Mouse (Mus musculus): ENCODE measurements around the gene Borcs7.

Gene Borcs7

DNA sequence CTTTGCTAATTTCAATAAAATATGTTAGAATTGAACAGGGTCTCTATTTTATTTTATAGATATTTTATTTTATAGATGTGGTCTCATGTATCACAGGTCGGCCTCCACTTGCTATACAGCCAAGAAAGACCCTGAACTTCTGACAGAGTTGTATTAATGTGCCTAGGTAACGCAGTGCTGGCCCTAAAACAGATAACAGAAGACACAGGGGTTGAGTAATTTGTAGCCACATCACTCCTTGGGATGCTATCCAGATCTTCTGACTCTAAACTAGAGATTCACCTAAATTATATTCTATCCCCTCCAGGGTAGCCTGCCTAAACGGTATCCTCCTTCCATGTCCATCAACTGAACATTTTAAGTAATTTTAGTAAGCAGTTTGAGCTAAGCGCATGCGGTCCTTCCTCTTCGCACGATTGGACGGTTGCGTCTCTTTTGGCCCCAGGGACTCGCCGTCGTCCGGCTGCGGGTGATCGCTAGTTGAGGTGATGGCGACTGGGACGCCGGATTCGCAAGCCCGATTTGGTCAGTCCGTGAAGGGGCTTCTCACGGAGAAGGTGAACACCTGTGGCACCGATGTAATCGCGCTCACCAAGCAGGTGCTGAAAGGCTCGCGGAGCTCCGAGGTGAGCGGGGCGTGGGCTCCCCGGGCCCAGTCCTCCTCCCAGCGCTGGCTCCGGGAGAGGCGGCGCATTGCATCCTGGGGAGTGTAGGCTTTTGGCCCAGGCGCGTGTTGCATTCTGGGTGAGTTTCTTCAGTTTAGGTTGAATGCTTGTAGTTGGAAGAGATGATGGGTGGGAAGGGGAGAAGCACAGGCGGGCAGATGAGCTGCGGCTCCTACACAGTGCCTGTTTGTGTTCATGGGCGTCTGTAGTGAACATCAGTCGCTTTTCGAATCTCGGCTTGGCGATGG is at the start of gene Borcs7:
TSS of gene Borcs7 (plus strand) at position 447 of the 913 bp plus-strand sequence.
- peak; percentile 81 for DNase-seq (ENCODE audit: low read depth)

DNA sequence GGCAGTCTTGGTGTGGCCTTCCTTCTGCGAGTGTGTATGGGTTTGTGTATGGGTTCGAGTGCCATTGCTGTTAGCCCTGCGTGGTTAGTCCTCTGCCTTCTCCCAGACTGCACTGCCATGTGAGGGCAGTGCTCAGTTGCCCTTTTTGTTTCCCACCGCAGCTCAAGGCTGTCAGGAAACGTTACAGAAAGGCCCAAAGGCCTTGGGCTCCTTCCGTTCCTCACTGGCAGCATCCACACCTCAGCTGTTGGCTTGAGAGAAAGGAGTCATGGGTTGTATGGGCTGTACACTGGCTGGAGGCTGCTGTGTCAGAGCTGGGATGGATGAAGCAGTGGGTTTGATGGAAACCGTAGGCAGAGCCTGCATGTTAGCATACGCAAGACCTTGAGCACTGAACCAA is 48.9 kb upstream of the Borcs7 start:
- DNase-seq (ENCODE audit: low read depth) = no peak

DNA sequence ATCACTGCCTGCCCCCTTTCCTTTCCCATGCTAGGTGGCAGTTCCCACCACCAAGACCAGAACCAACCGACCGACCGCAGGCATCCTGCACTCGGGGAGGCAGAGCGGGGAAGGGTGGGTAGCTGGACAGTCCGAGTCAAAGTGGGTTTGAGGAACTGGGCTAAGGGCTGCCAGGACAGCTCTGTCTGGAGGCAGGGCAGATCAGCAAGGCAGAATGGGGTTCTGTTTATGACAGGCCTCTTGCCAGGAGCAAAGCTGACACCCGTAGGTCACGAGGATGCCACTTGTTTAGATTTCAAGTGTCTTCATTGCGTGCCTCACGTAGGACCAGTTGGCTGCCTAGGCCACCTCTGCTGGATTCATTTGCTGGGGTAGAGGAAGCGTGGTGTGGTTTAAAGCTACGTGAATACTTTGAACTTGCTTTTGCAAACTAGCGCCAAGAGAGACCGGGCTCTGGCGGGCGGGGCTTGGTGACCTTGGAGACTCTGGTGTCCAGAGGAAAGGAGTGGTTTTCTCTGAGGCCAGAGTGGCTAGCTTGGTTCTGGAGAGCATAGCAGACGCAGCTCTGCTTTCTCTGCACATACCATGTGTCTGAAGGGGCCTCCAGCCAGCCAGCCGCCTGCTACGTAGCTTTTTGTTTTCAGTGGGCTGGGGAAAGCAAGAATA is 48.2 kb upstream of the Borcs7 start:
- DNase-seq (ENCODE audit: low read depth) = no peak

DNA sequence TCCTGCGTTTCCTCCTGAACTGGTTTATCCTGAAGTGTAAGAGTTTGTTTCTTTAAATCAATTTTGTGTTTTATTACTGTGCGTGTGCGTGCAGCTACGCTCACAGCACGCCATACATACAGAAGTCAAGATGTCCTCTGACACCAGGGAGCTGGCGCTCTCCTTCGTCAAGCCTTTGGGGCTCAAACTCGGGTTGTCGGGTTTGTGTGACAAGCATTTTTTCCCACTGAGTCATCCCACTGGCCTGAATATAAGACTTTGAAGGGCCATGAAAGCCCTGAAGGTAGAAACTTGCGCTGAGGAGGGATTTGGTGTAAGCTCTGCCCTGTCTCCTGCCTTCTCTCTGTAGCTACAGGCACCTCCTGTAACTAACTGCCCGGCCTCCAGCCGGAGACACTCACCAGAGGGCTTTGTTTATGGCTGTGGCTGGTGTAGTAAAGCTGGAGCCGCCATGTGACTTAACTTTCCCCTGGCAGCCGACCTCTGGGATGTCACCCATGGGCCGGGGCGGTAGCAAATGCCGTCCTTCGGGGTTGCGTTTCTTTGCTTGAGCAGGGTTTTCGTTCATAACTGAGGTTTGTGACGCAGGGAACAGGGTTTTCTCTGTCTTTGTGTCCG is 47.5 kb upstream of the Borcs7 start:
- DNase-seq (ENCODE audit: low read depth) = no peak

DNA sequence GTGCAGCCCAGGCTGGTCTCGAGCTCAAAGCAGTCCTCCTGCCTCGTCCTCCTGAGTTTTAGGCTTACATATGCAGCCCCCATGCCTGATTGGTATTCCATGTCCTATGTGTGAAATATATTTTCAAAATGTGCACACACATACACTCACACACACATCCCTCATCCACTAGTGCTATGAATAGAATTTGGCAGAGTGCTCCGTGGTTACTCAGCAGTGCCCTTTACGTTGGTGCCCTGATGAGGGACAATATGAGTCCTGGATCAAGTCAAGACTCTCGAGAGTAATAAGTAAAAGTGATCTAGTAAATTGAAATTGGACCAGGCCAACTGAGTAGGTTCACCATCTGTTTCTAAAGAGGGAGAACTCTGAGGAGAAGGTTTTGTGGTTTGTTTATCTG is 46.5 kb upstream of the Borcs7 start:
- DNase-seq (ENCODE audit: low read depth) = no peak

DNA sequence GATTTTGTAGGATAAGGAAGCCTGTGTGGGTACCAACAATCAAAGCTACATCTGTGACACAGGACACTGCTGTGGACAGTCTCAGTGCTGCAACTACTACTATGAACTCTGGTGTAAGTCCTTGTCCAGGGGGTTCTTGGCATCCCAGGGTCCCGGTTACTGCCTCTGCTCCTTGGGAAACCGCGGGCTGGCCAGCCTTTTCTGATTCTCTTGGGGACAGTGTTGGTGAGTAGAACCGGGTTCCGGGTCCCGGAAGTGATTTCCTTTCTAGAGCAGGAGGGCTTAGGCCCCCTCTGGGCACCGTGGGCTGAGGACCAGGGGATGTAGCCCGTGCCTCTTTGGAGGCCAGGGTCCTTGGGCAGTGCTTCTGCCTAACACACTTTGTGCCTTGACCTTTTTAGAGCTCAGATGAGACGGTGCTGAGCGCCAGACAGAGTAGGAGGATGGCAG is 45.3 kb upstream of the Borcs7 start:
- no peak for DNase-seq (ENCODE audit: low read depth)

DNA sequence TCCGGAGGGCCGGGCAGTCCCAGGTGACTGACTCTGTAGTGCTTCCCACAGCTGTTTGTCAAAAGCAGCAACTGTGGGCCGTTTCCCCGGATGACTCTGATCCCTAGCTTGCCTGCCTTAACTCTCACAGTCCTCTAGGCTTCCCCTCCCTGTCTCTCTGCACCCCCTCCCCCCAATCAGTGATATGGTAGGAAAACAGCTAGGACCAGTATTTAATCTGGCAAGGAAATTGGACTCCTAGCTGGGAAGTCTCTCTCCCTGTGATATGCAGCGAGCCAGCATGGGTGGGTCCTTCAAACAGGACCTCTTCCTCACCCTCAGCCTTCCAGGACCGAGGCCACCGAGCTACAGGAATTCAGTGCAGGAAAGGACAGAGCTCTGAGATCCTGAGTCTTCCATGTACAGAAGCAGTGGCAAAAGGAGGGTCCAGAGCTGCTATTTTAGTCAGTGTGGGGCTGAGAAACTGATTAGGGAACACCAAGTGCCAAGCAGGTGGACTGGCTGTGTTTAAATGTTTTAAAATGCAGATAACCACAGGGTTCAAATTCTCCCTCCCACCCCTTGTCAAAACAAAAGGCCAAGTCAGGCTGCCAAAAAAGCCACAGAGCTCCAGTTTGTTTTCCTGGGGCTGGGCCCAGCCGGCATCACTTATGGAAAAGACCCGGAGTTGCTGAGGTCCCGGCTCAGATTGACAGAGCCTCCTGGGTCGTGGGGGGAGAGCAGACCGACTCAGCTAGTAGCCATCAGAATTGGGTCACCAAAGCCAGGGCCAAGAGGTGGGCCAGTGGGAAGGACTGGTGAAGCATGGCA is 44.7 kb upstream of the Borcs7 start:
- DNase-seq (ENCODE audit: low read depth) = no peak

DNA sequence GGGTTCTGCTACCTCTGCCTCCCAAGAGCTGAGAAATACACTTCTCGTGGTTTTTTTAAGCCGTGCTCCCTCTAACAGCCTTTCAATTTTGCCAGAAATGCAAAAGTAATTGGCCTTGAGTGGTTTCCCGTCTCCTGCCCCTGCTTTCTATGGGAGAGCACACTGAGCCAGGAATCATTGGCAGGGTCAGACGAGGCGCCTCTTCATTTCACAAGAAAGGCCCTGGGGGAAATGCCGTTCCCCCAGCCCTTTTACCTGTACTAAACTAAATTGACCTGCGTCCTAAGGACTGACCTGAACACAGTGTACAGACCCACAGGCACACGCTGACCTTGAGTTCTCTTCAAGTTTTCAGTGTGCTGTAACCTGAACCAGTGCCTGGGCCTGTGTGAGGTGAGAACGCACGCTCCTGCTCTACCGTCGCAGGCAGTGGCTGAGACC is 43.6 kb upstream of the Borcs7 start:
- DNase-seq (ENCODE audit: low read depth) = no peak

DNA sequence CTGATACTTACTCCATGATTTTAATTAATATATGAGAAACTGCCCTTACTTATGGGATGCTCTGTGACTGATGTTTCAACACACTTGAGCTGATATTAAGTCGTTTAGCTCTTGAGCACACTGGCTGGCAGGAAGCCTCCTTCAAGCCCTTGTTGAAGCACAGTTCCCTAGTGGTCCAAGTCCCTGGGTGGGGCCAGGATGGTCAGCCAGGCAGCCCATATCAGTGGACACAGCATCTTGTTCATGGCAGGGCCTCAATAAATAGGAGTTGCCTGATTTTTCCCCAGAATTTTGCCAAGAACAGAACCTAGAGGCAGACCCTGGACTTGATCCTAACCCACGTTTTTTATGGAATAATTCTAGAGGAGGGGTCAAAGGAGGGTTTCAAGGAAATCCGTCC is 42.5 kb upstream of the Borcs7 start:
- DNase-seq (ENCODE audit: low read depth) = no peak

DNA sequence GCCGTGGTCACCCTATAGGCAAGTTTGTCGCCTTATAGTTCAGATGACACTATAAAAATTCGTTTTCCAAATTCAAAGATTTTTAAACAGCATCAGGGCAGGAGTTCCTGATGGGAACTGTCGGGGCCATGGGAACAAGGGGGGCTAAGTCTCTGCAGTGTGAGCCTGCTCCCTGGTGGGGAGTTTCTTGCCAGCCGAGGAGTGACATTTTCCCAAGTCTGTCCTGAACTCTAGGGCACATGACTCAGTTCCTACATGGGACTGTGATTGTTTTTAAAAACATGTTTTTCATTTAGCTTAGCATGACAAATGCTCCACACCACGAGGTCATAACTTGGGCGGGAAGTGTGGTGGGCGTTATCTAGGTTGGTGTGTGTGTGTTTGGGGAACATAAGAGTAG is 41.9 kb upstream of the Borcs7 start:
- no peak for DNase-seq (ENCODE audit: low read depth)

DNA sequence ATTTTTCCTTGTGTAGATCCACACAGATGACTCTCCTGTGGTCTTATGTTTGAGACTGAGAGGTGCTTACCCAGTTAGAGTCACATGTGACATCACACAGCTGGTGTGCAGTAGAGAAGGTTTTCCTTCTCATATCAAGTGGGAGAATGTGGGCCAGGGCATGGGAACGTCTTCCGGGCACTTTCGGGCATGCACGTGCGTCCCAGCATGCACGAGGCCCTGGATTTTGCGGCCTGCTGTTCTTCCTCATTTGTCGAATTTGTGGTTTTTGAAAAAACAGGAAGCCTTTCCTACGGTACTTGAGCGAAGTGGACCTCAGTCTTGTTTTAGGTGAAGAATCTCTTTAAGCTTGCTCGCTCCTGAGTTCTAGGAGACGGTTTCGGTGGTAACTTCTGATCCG is 41.1 kb upstream of the Borcs7 start:
- no peak for DNase-seq (ENCODE audit: low read depth)

DNA sequence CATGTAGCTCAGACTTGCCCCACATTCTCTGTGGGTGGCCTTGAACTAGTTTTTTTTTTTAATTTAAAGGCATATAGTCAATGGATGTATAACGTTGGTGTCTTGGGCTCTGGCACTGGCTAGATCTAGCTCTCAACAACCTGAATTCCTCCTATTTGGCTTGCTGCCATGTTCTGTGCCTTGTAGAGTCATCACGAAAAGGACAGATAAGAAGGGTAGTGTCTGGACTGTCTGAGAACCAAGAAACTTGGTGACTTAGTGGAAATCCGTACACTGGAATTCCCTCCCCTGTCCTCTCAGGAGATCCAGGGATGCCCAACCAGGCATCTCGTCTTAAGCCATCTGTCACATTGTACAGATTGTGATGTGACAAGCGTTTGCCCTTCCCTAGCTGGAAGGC is 36.5 kb upstream of the Borcs7 start:
- no peak for DNase-seq (ENCODE audit: low read depth)

DNA sequence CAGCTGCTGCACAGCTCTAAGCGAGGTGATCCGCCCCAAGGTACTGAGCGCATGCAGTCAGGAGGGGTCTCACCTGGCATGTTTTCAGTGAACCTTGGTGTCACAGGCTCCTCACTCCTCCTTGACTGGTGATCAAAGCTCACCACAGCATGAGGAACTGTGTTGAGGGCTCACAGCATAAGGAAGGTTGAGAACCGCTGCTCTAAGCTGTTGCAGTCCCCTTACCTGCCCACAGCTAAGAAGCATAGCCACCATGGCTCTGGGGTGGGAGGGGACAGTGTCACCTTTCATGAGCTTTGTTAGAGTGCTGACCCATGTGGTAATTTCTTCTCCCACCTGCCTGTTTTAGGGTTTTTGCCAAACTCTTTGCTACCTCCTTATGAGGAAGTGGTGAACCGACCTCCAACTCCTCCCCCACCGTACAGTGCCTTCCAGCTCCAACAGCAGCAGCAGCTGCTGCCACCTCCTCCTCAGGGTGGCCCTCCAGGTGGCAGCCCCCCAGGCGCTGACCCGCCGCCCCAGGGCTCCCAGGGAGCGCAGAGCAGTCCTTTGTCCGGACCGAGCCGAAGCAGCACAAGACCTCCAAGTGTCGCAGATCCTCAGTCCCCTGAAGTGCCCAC is 36.0 kb upstream of the Borcs7 start:
- no peak for DNase-seq (ENCODE audit: low read depth)

DNA sequence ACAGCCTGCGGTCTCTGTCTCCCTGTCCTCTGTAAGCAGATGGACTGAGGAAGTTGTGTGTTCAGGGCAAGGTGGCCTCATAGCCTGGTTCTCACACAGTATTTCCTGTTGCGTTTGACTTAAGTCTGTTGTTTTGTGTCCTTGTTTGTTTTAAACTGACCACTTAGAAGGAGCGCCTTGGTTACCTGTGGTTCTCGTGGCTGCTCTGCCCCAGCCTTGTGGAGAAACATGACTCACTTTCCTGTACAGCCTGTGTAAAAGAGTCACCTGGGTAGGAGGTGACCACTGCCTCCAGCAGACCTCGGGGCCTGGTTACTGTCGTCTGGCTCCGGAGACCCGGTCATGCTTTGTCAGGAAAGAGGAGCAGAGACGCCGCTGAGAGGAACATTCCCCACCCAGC is 34.1 kb upstream of the Borcs7 start:
- DNase-seq (ENCODE audit: low read depth) = no peak

DNA sequence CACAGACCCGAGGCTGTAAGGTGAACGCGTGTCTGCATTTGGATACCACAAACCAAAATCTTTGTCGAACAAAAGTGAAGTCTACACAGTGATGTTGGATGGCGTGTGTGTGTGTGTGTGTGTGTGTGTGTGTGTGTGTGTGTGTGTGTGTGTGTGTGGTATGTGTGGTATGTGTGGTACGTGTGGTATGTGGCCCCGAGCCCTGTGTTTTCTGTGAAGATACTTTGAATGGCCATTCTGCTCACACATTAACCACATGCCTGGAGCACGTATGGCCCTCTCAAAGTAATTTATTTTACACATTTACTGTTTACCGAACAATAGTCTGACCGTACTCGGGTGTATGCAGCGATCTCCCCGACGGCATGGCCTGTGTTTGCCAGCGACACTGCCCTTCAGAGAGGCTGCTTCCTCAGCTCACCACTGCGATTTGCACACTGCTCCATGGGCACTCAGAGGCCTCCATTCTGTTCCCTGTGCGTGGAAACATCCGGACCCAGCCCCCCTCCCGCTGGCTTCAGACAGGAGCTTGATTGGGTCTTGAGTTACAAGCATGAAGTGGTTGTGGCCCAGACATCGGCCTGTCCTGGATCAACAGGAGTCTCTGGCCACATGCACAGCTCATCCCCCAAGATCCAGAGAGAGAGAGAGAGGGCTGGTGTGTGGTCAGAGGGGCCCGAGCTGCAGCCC is 33.4 kb upstream of the Borcs7 start:
- no peak for DNase-seq (ENCODE audit: low read depth)

DNA sequence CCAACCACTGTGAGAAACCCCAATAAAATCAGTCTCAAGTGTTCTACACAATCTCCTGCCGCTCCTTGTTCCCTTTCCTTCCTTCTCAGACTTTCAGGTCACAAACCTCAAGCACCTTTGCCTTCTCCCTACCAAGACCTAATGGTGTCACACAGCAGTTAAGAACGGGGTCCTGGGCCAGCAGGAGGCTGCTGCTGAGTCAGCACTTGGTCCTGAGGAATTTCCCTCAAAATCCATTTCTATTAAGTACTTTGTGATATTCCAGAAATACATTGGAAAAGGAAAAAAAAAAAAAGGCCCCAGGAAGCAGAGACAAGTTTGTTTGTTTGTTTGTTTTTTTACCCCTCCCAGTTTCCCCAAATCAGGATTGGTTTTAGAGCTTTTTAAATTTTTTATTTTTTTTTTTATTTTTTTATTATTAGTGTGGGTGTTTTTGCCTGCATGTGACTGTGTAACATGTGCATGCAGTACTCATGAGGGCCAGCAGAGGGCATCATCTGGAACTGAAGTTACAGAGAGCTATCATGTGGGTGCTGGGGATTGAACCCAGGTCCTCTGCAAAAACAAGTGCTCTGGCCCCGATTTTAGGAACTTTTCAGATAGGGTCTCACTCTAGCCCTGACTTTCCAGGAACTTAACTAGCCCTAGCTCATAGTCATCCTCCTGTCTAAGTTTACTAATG is 32.2 kb upstream of the Borcs7 start:
- no peak for DNase-seq (ENCODE audit: low read depth)

DNA sequence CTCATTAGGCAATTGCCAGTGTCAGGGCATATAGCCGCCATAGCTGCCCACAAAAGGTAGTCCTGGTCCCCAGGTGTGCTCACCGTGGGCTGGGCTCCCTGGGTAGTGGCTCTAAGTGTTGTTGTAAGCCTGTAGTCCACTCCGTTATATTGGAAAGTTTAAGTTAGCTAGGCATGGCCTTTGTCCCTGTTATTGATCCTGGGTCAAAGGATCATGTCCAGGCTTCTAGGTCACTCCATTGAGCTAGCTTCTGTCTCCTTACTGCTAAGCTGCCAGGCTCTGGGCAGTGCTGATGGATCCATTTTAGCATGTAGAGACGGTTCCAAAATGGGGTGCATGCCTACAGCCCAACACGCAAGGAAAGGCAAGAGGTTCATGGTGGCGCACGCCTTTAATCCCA is 31.4 kb upstream of the Borcs7 start:
- DNase-seq (ENCODE audit: low read depth) = no peak

DNA sequence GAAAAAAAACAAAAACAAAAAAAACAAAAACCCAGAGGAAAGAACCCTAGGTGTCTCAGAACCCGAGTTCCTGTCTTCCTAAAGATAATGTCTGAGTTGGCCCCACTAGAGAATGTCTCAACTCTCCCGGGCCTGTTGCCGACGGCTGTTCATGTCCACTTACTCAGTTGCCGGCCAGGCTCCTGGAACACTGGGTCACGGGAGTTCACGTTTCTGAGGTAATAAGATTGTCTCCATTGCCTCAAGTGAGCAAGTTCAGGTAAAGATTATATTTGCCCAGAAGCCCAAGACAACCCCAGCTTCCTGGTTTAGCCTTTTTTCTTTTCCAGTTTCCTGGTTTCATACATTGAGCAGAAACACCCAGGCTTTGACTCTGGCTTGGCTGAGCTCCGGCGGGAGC is 30.9 kb upstream of the Borcs7 start:
- DNase-seq (ENCODE audit: low read depth) = no peak

DNA sequence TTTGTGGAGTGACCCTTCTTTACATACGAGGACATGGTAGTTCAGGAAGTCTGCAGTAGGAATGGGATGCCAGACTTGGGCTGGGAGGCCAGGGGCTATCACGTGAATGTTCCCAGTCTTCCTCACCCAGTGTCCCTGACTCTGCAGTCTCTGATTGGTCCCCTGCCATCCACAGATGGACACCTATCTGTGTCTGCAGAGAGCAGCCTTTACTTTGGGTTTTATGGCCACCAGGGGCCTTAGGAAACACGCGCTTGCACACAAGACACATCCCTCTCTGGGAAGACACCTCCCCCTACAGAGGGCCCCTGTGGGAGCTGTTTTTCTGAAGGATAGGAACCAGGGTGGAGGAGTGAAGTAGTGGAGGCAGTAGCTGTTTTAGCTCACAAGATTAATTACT is 28.2 kb upstream of the Borcs7 start:
- no peak for DNase-seq (ENCODE audit: low read depth)

DNA sequence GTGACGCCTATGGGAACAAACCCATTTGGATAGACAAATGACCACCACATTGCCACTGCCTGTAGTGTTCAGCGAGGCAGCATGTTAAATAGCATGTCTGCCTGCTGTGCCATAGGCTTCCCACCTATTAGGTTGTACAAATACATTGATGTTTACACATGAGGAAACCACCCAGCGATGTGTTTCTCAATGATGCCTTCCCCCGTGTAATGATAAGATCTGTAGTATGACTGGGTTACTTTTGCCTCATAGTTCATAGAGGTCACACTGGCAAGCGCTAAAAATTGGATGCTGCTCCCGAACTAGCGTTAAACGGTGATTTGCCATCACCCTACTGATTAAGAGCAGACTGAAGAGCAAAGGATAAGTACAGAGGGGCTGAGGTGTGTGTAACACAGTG is 27.5 kb upstream of the Borcs7 start:
- no peak for DNase-seq (ENCODE audit: low read depth)

DNA sequence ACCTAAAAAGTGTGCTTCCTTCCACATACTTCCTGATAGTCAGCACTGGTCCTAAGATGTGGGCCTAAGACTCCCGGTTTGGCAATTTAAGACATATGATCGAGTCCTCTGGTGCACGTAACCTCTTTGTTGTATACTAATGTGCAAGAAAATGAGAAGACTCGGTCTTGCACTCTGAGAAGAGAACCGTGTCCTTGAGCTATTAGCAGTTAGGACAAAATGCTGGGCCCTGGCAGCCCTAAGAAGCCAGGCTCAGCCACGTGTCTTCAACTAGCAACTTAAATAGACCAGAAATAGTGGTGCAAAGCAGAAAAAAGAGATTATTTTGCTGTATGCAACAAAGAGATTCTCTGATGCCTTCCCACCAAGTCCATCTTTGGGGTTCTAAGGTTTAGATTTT is 26.9 kb upstream of the Borcs7 start:
- no peak for DNase-seq (ENCODE audit: low read depth)
